Mouse (Mus musculus) fat pad, adult 2 months (tissue): ENCODE results near the gene Smim11.

Experiments
- DNase-seq: peaks from one replicate; pipeline ENCODE4 v3.0.0-alpha.2; 2011; ENCODE audit warnings: low read depth, low spot score; ENCODE audit errors: extremely low read depth

Smim11 gene

GRCm38 (mm10) chr16:92300649-92301411, at the start of gene Smim11:
Gene Smim11 (plus strand): TSS chr16:92301286.
- DNase-seq = peak; percentile 72

- no peak for DNase-seq
Observed at GRCm38 (mm10) chr16:92254316-92254715, 46.8 kb upstream of the Smim11 start.

DNA sequence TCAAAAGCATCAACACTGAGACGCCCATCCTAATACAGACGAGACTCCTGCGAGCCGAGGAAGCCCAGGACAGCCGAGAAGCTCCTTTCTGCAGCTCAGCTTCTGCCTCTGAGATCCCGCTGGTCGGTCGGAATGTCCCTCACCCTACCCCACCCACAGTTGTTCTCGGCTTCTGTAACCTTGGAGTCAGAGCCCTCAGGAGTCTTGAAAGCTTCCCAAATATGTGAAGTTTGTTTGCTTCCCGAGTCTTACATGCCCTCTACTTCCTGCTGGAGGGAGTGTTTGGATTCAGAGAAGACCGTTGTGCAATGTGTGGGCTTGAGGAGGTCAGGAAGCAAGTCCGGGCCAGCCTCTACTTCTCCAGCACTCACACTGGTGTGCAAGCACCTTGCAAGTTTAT, 33.2 kb upstream of the Smim11 start:
- peak; percentile 76 for DNase-seq

GRCm38 (mm10) chr16:92274516-92274915, 26.6 kb upstream of the Smim11 start:
- no peak for DNase-seq

DNA sequence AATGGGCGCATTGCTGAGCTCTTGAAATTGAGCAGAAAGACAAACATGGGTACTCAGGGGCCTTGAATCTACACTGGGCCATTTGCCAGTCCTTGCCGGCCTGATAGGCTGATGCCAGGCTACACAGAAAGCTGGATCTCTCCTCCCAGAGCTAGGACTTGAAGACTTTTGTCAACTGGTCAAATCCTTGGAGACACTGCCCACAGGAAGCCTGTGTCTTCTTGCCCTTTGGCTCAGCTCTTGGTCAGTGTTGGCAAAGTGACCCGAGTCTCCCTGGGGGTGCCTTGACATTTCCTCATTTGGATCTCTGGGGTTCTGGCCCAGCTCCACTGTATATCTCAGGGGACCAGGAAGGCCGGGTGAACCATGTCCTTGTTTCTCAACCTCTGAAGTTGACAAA, 25.6 kb upstream of the Smim11 start:
- DNase-seq = no peak

GRCm38 (mm10) chr16:92282671-92283070, 18.4 kb upstream of the Smim11 start:
- no peak for DNase-seq

GRCm38 (mm10) chr16:92285068-92285467, 16.0 kb upstream of the Smim11 start:
- DNase-seq = no peak

GRCm38 (mm10) chr16:92286609-92287008, 14.5 kb upstream of the Smim11 start:
- DNase-seq = no peak

GRCm38 (mm10) chr16:92288778-92289177, 12.3 kb upstream of the Smim11 start:
- no peak for DNase-seq

DNA sequence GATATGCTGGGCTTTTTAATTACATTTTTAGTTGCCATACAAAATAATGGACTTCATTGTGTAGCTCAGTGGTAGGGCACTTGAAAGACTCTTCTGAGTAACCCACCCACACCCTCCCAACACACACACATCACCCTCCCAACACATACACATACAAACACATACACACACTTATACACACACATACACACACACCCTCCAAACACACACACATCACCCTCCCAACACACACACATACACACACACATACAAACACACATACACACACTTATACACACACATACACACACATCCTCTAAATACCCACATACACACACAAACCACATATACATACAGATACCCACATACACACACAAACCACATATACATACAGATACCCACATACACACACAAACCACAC, 11.0 kb upstream of the Smim11 start:
- DNase-seq = no peak

DNA sequence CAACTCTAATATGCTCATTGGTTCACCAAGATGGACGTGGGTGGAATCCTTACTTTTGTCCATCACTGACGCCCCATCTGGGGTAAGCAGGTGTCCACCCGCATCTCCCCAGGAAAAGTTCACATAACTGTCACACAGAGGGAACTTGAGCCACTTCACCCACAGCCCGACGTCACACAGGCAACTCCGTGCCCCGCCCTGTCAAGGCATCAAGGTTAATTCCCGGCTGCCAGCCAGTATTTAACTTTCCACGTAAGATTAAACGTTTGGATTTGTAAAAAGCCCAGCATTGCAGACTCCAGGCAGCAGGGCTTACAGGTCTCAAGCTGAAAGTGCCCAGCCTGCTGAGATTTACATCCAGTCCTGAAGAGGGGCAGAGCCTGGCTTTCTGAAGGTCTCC, 9.0 kb upstream of the Smim11 start, which contains the start of gene Kcne2:
Kcne2 (plus strand) TSS at position 289 of the 400 bp plus-strand sequence.
- no peak for DNase-seq

DNA sequence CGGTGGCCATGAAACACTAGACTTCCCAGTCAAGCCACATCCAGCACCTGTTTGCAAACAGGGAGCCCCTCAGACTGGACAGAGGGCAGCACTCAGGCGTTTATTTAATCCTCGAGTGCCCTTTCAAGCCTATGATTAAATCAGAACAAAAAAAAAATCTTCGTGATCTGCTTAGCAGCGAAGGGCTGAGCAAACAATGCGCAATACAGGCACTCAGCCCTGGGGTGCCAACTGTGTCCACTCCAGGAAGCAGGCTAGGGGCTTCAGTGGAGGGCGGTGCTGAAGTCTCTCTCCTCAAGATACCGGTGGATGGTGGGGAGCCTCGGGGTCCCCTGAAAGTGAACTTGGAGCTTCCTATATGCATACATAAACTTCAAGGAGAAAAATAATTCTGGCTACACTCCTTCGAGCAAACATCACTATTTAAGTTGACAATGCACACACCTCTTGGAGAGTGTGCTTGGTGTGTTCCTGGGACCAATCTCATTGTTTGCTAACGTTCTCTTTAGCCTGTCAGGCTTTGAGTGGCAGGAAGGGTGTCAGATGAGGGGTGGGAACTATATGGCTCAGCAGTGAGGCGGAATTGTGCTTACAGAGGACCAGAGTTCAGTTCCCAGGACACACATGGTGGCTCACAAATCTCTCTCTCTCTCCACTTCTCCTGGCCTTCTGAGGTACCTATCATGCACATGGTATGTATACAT, 6.7 kb upstream of the Smim11 start:
- DNase-seq = no peak

DNA sequence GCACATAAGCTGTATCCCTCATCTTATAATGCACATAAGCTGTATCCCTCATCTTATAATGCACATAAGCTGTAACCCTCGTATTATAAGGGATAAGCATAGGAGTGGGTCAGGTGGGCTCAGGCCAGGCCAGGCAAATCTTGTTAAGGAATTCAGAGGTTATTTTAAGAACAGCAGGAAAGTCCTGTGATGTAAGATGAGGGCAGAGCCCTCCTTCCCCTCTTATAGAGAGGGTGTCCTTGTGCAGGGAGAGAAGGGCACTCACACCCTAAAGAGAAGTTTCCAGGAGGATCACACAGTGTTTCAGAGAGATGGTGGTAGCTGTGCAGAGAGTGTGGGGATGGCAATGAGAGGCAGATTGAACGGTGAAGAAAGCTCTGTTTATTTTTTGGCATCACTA, 5.8 kb upstream of the Smim11 start:
- DNase-seq = no peak

GRCm38 (mm10) chr16:92301412-92301806, 323 bp downstream of the Smim11 start:
- DNase-seq = no peak

- DNase-seq = no peak
Observed at GRCm38 (mm10) chr16:92301989-92302388, 903 bp downstream of the Smim11 start.

- no peak for DNase-seq
Observed at GRCm38 (mm10) chr16:92302506-92302905, 1.4 kb downstream of the Smim11 start.

DNA sequence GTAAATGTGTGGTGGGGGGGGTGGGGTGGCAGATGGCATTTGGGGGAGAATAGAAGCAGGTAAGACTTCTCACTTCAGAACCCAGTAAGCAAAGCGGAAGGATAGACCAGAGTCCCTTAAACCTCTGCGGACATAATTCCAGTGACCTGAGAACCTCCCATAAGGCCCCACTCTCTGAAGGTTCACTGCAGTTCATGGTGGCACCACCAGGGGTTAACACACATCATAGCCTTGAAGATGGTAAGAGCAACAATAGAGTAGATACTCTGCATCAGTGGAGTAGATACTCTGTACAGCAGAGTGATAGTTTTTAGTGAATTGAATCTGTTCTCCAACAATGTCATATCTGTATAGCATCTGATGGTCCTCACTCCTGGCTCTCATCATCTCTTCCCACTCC, 4.4 kb downstream of the Smim11 start:
- no peak for DNase-seq

GRCm38 (mm10) chr16:92307947-92308346, 6.9 kb downstream of the Smim11 start:
- no peak for DNase-seq

DNA sequence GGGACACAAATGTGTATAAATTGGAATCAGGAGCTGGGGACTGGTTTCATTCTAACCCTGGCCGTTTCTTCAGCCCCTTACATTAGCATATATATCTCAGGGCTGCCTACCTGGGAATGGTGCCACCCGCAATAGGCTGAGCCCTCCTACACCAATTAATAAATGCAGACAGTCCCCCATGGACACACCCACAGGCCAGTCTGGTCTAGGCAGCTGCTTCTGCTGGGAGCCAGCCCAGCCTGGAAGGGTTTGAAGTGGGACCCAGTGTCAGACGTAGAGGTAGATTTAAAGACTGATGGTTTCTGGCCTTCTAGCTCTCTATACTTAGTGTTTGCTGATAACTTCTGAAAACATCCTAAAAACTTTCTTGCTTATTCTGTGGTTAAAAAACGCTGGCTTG, 8.0 kb downstream of the Smim11 start:
- DNase-seq = no peak

GRCm38 (mm10) chr16:92313953-92314741, 13.1 kb downstream of the Smim11 start:
- DNase-seq = no peak

GRCm38 (mm10) chr16:92316049-92316738, 15.1 kb downstream of the Smim11 start:
- no peak for DNase-seq
